Mouse (Mus musculus) hindbrain, embryonic 10.5 days (tissue): ENCODE results near the gene Dnah6. TPM values are rescaled to one million over a fixed set of nuclear protein-coding genes. Genes with fewer than 3 reads are reported as not detected.

Source experiments
- DNase-seq: peaks from one replicate; pipeline ENCODE4 v3.0.0-alpha.2; 2017; ENCODE audit warnings: low spot score
- H3K27ac ChIP-seq: fragments of 300-500 bp; sonication (generic); 2 replicates; pipeline ENCODE4 v1.5.1; 2016; ENCODE audit warnings: mild to moderate bottlenecking, moderate library complexity
- H3K27me3 ChIP-seq: fragments of 300-500 bp; sonication (generic); 2 replicates; pipeline ENCODE4 v1.6.1; 2016; ENCODE audit warnings: mild to moderate bottlenecking; ENCODE audit not compliant: poor library complexity, insufficient read depth, severe bottlenecking
- H3K36me3 ChIP-seq: fragments of 300-500 bp; sonication (generic); 2 replicates; pipeline ENCODE4 v1.6.1; 2016; ENCODE audit warnings: mild to moderate bottlenecking, moderate library complexity
- H3K4me1 ChIP-seq: fragments of 300-500 bp; sonication (generic); replicated peaks from 2 replicates; pipeline ENCODE4 v1.6.1; 2016; ENCODE audit warnings: mild to moderate bottlenecking
- H3K4me3 ChIP-seq: fragments of 300-500 bp; sonication (generic); 2 replicates; pipeline ENCODE4 v1.5.1; 2016; ENCODE audit warnings: mild to moderate bottlenecking, moderate library complexity
- H3K9me3 ChIP-seq: fragments of 300-500 bp; sonication (generic); 2 replicates; pipeline ENCODE4 v1.6.1; 2016; ENCODE audit warnings: mild to moderate bottlenecking, moderate library complexity
- WGBS: fragments of 180-500 bp; shearing (Covaris S2); methylation state at CpG from one replicate; pipeline ENCODE4 v1.1.7; 2016; 5-methylcytosine and 5-hydroxymethylcytosine counted together
- polyA plus RNA-seq: library from polyadenylated mRNA; unstranded; fragments of >200 nt; fragmentation: Nextera tagmentation; extraction: Ambion mirVana; gene quantifications from 2 replicates; pipeline ENCODE4 v1.2.1, GENCODE M21; 2016

Gene Dnah6
- polyA plus RNA-seq: 0.14 and 0.27 TPM in 2 replicates

GRCm38 (mm10) chr6:73221189-73221957 is at the start of gene Dnah6:
TSS of gene Dnah6 (minus strand) at chr6:73221651.
- Histone ChIP-seq H3K36me3 (no peaks in the 10 kb centered on the region), H3K4me3 (peak within 1 kb of the TSS; percentile 51), H3K27ac (peak within 1 kb of the TSS; percentile 67)

GRCm38 (mm10) chr6:73269374-73269773 is 47.9 kb upstream of the Dnah6 start:
- 97% methylated on average over 3 of the region's 3 CpGs for WGBS
- peaks cover 9% of the 10 kb centered on the region for H3K4me1 ChIP-seq
- H3K4me3 ChIP-seq: no peak overlapping the region
- no peaks in the 10 kb centered on the region for H3K27me3 ChIP-seq
- no peak overlapping the region for H3K27ac ChIP-seq
- peaks cover 95% of the 10 kb centered on the region for H3K36me3 ChIP-seq
- no peaks in the 10 kb centered on the region for H3K9me3 ChIP-seq
- no peak for DNase-seq

More at GRCm38 (mm10) chr6:73221189-73221957, at the start of gene Dnah6:
- H3K27me3 ChIP-seq: no peaks in the 10 kb centered on the region
- peaks cover 18% of the 10 kb centered on the region for H3K4me1 ChIP-seq
- DNase-seq: peak; percentile 91
- WGBS: 37% methylated on average over 25 of the region's 25 CpGs
- H3K9me3 ChIP-seq: no peaks in the 10 kb centered on the region

GRCm38 (mm10) chr6:73267738-73268311 is 46.4 kb upstream of the Dnah6 start:
- DNase-seq: no peak
- Histone ChIP-seq H3K9me3 (no peaks in the 10 kb centered on the region), H3K36me3 (peaks cover 95% of the 10 kb centered on the region), H3K4me3 (no peak overlapping the region), H3K27ac (no peak overlapping the region), H3K27me3 (no peaks in the 10 kb centered on the region), H3K4me1 (peaks cover 15% of the 10 kb centered on the region)
- 95% methylated on average over 8 of the region's 8 CpGs for WGBS

- DNase-seq: peak; percentile 12
- Histone ChIP-seq H3K9me3 (no peaks in the 10 kb centered on the region), H3K27me3 (no peaks in the 10 kb centered on the region), H3K36me3 (peaks cover 93% of the 10 kb centered on the region), H3K4me1 (peaks cover 15% of the 10 kb centered on the region), H3K27ac (peak overlapping the region; percentile 46), H3K4me3 (no peak overlapping the region)
- 24% methylated on average over 2 of the region's 2 CpGs for WGBS
Measured at GRCm38 (mm10) chr6:73264801-73265200, 43.4 kb upstream of the Dnah6 start.

- WGBS: 94% methylated on average over 6 of the region's 6 CpGs
- Histone ChIP-seq H3K9me3 (no peaks in the 10 kb centered on the region), H3K27ac (no peak overlapping the region), H3K4me3 (no peak overlapping the region), H3K27me3 (no peaks in the 10 kb centered on the region), H3K4me1 (peaks cover 13% of the 10 kb centered on the region), H3K36me3 (peaks cover 84% of the 10 kb centered on the region)
- no peak for DNase-seq
Measured at GRCm38 (mm10) chr6:73260110-73260509, 38.7 kb upstream of the Dnah6 start.

DNA sequence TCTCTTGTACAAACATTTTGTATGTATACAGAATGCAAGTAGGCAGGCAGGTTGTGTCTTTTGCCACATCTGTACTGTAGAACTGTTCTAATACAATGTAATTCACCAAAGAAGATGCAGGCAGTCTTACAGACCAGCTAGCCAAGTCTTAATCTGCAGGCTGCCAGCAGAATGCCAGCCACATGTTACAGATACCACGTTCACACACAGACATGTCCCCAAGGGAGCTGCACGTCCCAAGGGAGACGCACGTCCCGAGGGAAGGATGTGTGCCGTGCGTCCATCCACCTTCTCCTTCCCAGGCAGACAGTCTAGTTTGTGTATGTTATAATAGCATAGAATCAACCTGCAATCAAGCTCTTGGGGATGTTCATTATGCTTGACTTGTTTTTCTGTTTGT is 35.6 kb upstream of the Dnah6 start:
- DNase-seq: no peak
- 91% methylated on average over 7 of the region's 7 CpGs for WGBS
- Histone ChIP-seq H3K4me3 (no peak overlapping the region), H3K27me3 (no peaks in the 10 kb centered on the region), H3K4me1 (no peaks in the 10 kb centered on the region), H3K27ac (no peak overlapping the region), H3K9me3 (no peaks in the 10 kb centered on the region), H3K36me3 (peaks cover 56% of the 10 kb centered on the region)

GRCm38 (mm10) chr6:73254307-73255228 is 33.1 kb upstream of the Dnah6 start:
- Histone ChIP-seq H3K27me3 (no peaks in the 10 kb centered on the region), H3K9me3 (no peaks in the 10 kb centered on the region), H3K4me1 (peaks cover 6% of the 10 kb centered on the region; the same call in 1 of the 2 replicates), H3K4me3 (no peak overlapping the region), H3K27ac (no peak overlapping the region), H3K36me3 (peaks cover 31% of the 10 kb centered on the region)
- no peak for DNase-seq
- WGBS: 88% methylated on average over 9 of the region's 9 CpGs

DNA sequence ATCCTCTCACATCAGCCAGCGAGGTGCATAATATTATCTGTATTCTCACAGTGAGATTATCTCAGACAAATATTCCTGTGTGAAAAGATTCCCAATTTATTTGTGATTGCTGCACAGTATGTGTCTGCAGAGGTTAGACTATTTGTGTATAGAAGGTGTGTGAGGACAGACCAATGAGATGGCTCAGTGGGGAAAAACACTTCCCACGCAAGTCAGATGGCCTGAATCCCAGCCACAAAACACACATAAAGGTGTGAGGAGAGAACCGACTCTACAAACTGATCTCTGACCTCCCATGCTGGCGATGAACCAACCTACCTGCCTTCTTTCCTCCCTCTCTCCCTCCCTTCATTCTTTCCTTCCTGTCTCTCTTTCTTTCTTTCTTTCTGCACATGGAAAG is 32.1 kb upstream of the Dnah6 start:
- WGBS: 90% methylated on average over 4 of the region's 4 CpGs
- DNase-seq: no peak
- no peak overlapping the region for H3K4me3 ChIP-seq
- H3K27me3 ChIP-seq: no peaks in the 10 kb centered on the region
- no peaks in the 10 kb centered on the region for H3K9me3 ChIP-seq
- peaks cover 21% of the 10 kb centered on the region for H3K36me3 ChIP-seq
- H3K27ac ChIP-seq: no peak overlapping the region
- H3K4me1 ChIP-seq: peaks cover 12% of the 10 kb centered on the region

DNA sequence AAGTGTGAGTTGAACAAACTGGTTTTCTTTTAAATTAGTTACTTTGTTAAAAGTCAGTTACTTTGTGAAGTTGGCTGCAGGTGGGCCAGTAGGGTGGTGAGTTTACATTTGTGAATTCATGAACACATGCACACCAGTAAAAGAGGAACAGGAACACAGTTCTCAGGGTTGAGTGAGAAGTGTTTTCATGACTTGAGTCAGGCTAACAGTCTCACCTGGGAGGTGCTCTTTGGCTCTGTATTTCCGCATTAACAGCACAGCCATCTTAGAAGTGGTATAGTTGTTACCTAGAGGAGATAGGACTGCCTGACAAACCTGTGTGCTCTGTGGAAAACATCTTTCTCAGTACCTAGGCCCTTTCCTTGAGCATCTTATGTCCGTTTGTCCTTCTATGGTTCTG is 31.6 kb upstream of the Dnah6 start:
- no peak for DNase-seq
- Histone ChIP-seq H3K4me1 (peaks cover 12% of the 10 kb centered on the region), H3K4me3 (no peak overlapping the region), H3K9me3 (no peaks in the 10 kb centered on the region), H3K27me3 (no peaks in the 10 kb centered on the region), H3K27ac (no peak overlapping the region), H3K36me3 (peaks cover 15% of the 10 kb centered on the region)
- WGBS: 84% methylated on average over 2 of the region's 2 CpGs

GRCm38 (mm10) chr6:73252396-73252795 is 30.9 kb upstream of the Dnah6 start:
- DNase-seq: no peak
- no peaks in the 10 kb centered on the region for H3K27me3 ChIP-seq
- H3K9me3 ChIP-seq: no peaks in the 10 kb centered on the region
- H3K4me1 ChIP-seq: peaks cover 12% of the 10 kb centered on the region
- no peak overlapping the region for H3K27ac ChIP-seq
- H3K36me3 ChIP-seq: peaks cover 10% of the 10 kb centered on the region
- no peak overlapping the region for H3K4me3 ChIP-seq

DNA sequence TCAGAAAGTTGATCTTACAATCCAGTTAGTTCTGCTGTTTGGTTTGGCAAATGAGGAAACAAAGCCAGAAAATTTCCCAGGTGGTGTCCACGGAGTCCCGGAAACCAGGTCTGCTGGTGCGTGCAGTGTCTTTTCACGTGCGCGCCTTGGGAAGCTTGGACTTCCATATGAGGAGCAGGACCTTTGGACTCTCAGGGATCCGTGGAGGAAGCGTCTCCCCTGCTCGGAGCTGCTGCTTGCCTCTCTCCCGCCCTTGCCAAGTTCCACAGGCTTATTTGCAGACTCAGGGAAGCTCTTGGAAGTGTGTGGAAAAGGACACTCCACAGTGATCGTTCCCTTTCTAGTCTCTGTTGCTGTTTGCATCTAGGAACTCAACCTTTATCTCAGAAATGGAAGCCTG is 29.9 kb upstream of the Dnah6 start:
- peaks cover 12% of the 10 kb centered on the region for H3K4me1 ChIP-seq
- no peaks in the 10 kb centered on the region for H3K27me3 ChIP-seq
- DNase-seq: no peak
- no peaks in the 10 kb centered on the region for H3K36me3 ChIP-seq
- 95% methylated on average over 11 of the region's 11 CpGs for WGBS
- no peaks in the 10 kb centered on the region for H3K9me3 ChIP-seq
- no peak overlapping the region for H3K4me3 ChIP-seq
- no peak overlapping the region for H3K27ac ChIP-seq

DNA sequence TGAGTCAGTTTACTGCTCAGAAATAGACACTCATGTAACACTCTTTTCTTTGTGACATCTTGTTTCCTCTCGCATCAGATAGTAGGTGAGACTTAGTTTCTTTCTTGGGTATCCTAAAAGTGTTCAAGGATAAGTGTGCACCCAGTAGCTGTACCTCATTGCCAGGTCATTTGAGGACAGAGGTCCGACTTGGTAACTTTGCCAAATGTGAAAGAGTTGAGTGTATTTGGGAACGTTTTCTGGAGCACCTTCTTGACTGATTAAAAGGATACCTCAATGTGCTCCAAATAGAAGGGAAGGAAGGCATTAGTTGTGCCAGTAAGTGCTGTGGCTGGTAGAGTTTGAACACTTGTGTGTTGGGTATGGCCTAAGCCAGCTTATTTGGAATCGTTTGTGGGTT is 28.4 kb upstream of the Dnah6 start:
- no peaks in the 10 kb centered on the region for H3K27me3 ChIP-seq
- peaks cover 12% of the 10 kb centered on the region for H3K4me1 ChIP-seq
- no peaks in the 10 kb centered on the region for H3K9me3 ChIP-seq
- no peaks in the 10 kb centered on the region for H3K36me3 ChIP-seq
- WGBS: 88% methylated on average over 4 of the region's 4 CpGs
- no peak for DNase-seq
- H3K4me3 ChIP-seq: no peak overlapping the region; the same call in 1 of the 2 replicates
- no peak overlapping the region for H3K27ac ChIP-seq

- peak overlapping the region; percentile 93 for H3K27ac ChIP-seq
- H3K36me3 ChIP-seq: no peaks in the 10 kb centered on the region
Measured at GRCm38 (mm10) chr6:73249049-73249422, 27.6 kb upstream of the Dnah6 start.

More at GRCm38 (mm10) chr6:73249049-73249422, 27.6 kb upstream of the Dnah6 start:
- H3K4me3 ChIP-seq: peak overlapping the region; percentile 87
- no peaks in the 10 kb centered on the region for H3K9me3 ChIP-seq
- no peak for DNase-seq
- peaks cover 12% of the 10 kb centered on the region for H3K4me1 ChIP-seq
- 12% methylated on average over 12 of the region's 12 CpGs for WGBS
- no peaks in the 10 kb centered on the region for H3K27me3 ChIP-seq
